Comparison of ENCODE assay signal across 19 mouse cellular contexts in genomic region chr2:31244216-31244615, GRCm38 (mm10). TPM values are rescaled to one million over a fixed set of nuclear protein-coding genes. Genes with fewer than 3 reads are reported as not detected.
A peak's percentile ranks its signal among the peaks of the same experiment; 100 is the strongest.
DNase-seq lines count a peak whose midpoint lies in the region; ATAC-seq and TF ChIP-seq lines count a peak whose summit lies in the region.
"Had no signal": no experiment of that assay in that cellular context is flagged by ENCODE, and none has a peak within 500 bp of the region (broad histone marks: within the 10 kb centered on the region; RNA-seq: fewer than 3 reads in every experiment).

No protein-coding gene starts in this region.

- H3K9me3 ChIP-seq in embryonic facial prominence, embryonic 13.5 days, result no peaks in the 10 kb centered on the region
- no peaks in the 10 kb centered on the region for H3K9me3 ChIP-seq in embryonic facial prominence, embryonic 10.5 days
- H3K9me3 ChIP-seq in hindbrain, postnatal 0 days (ENCODE audit: low read length), result no peaks in the 10 kb centered on the region
- H3K9me3 ChIP-seq in hindbrain, embryonic 11.5 days (ENCODE audit: control insufficient read depth, low read length), result no peaks in the 10 kb centered on the region
- H3K9me3 ChIP-seq in neural tube, embryonic 15.5 days (replicated peaks), result no peaks in the 10 kb centered on the region
- H3K9me3 ChIP-seq: liver, embryonic 15.5 days; neural tube, embryonic 12.5 days had no signal

- no peak for ATAC-seq in embryonic facial prominence, embryonic 13.5 days (ENCODE audit: insufficient number of reproducible peaks, insufficient read depth, low FRiP score, low TSS enrichment, low read depth)
- no peak for ATAC-seq in hindbrain, postnatal 0 days
- ATAC-seq in hindbrain, embryonic 11.5 days (ENCODE audit: low FRiP score), result no peak
- ATAC-seq in neural tube, embryonic 15.5 days (ENCODE audit: low FRiP score), result no peak
- ATAC-seq: forebrain, postnatal 0 days had no signal

- H3K4me3 ChIP-seq in embryonic facial prominence, embryonic 13.5 days, result no peak overlapping the region
- no peak overlapping the region for H3K4me3 ChIP-seq in embryonic facial prominence, embryonic 10.5 days
- no peak overlapping the region for H3K4me3 ChIP-seq in hindbrain, postnatal 0 days (ENCODE audit: low read length)
- no peak overlapping the region for H3K4me3 ChIP-seq in hindbrain, embryonic 11.5 days (ENCODE audit: low read depth, low read length)
- H3K4me3 ChIP-seq in neural tube, embryonic 15.5 days (replicated peaks), result no peak overlapping the region
- no peak overlapping the region for H3K4me3 ChIP-seq in small intestine, adult 2 months (ENCODE audit: low read depth, low read length)
- H3K4me3 ChIP-seq: liver, embryonic 15.5 days; neural tube, embryonic 12.5 days had no signal

- TF ChIP-seq CTCF in hindbrain, postnatal 0 days (IDR thresholded peaks at IDR 0.05; ENCODE audit: low read depth), result no peak
- TF ChIP-seq CTCF in small intestine, adult 2 months (IDR thresholded peaks at IDR 0.05; ENCODE audit: extremely low read depth, insufficient read length, insufficient replicate concordance, low read depth, low read length), result no peak

- H3K4me2 ChIP-seq in embryonic facial prominence, embryonic 13.5 days, result peak overlapping the region; percentile 96; the same call in 1 of the 2 replicates
- 0 out of 2 replicates have a peak overlapping the region, but pooled peaks have one; percentile 86 for H3K4me2 ChIP-seq in hindbrain, postnatal 0 days (ENCODE audit: low read depth, low read length)
- H3K4me2 ChIP-seq in hindbrain, embryonic 11.5 days (replicated peaks; ENCODE audit: low read depth, low read length), result no peak overlapping the region
- H3K4me2 ChIP-seq in neural tube, embryonic 15.5 days, result 0 out of 2 replicates have a peak overlapping the region, but pooled peaks have one; percentile 84
- H3K4me2 ChIP-seq: liver, embryonic 15.5 days had no signal

- no peak overlapping the region for H3K9ac ChIP-seq in embryonic facial prominence, embryonic 13.5 days
- no peak overlapping the region for H3K9ac ChIP-seq in hindbrain, postnatal 0 days (replicated peaks; ENCODE audit: low read length)
- H3K9ac ChIP-seq in hindbrain, embryonic 11.5 days (ENCODE audit: low read depth, low read length), result no peak overlapping the region
- no peak overlapping the region for H3K9ac ChIP-seq in neural tube, embryonic 15.5 days (replicated peaks)
- H3K9ac ChIP-seq: liver, embryonic 15.5 days; neural tube, embryonic 12.5 days had no signal

- DNase-seq in embryonic facial prominence, embryonic 10.5 days (ENCODE audit: low spot score), result no peak
- DNase-seq in hindbrain, postnatal 0 days (ENCODE audit: low spot score), result peak; percentile 30
- no peak for DNase-seq in hindbrain, embryonic 11.5 days (ENCODE audit: low spot score)
- DNase-seq in neural tube, embryonic 10.5 days (ENCODE audit: extremely low spot score, low spot score), result no peak
- no peak for DNase-seq in adrenal gland, postnatal 14 days
- DNase-seq: adrenal gland, postnatal 36 days; B cell, adult 2 months; embryo, embryonic 11 days; forebrain, postnatal 0 days; kidney, adult 8-10 months; lung, postnatal 14 days; right cerebral cortex, postnatal 25 days; thymus, postnatal 14 days had no signal

- 0 out of 2 replicates have a peak, but pooled peaks cover 3% of the 10 kb centered on the region for H3K36me3 ChIP-seq in embryonic facial prominence, embryonic 13.5 days
- H3K36me3 ChIP-seq in embryonic facial prominence, embryonic 10.5 days (replicated peaks), result peaks cover 17% of the 10 kb centered on the region
- H3K36me3 ChIP-seq in hindbrain, postnatal 0 days (ENCODE audit: insufficient read depth, low read length), result no peaks in the 10 kb centered on the region
- no peaks in the 10 kb centered on the region for H3K36me3 ChIP-seq in hindbrain, embryonic 11.5 days (ENCODE audit: control insufficient read depth, insufficient read depth, low read length)
- 0 out of 2 replicates have a peak, but pooled peaks cover 3% of the 10 kb centered on the region for H3K36me3 ChIP-seq in neural tube, embryonic 15.5 days
- no peaks in the 10 kb centered on the region for H3K36me3 ChIP-seq in small intestine, adult 2 months (ENCODE audit: control insufficient read depth, insufficient read depth, low read length)
- H3K36me3 ChIP-seq: liver, embryonic 15.5 days had no signal

- H3K27ac ChIP-seq in embryonic facial prominence, embryonic 13.5 days, result no peak overlapping the region
- no peak overlapping the region; the same call in 1 of the 2 replicates for H3K27ac ChIP-seq in embryonic facial prominence, embryonic 10.5 days (replicated peaks)
- no peak overlapping the region for H3K27ac ChIP-seq in hindbrain, postnatal 0 days
- H3K27ac ChIP-seq in hindbrain, embryonic 11.5 days (ENCODE audit: low read depth, low read length), result no peak overlapping the region
- H3K27ac ChIP-seq in neural tube, embryonic 15.5 days (replicated peaks), result no peak overlapping the region
- H3K27ac ChIP-seq in small intestine, adult 2 months (ENCODE audit: insufficient read depth, low read depth, low read length), result no peak overlapping the region
- H3K27ac ChIP-seq: liver, embryonic 15.5 days; neural tube, embryonic 12.5 days; stomach, postnatal 0 days had no signal

- 60% methylated on average over 8 of the region's 8 CpGs for WGBS in embryonic facial prominence, embryonic 13.5 days
- WGBS in embryonic facial prominence, embryonic 10.5 days, result 82% methylated on average over 8 of the region's 8 CpGs
- 70% methylated on average over 8 of the region's 8 CpGs for WGBS in hindbrain, postnatal 0 days
- 83% methylated on average over 8 of the region's 8 CpGs for WGBS in hindbrain, embryonic 11.5 days
- 73% methylated on average over 8 of the region's 8 CpGs for WGBS in neural tube, embryonic 15.5 days
- 54% methylated on average over 8 of the region's 8 CpGs for WGBS in small intestine, adult 2 months

- no peaks in the 10 kb centered on the region for H3K27me3 ChIP-seq in embryonic facial prominence, embryonic 13.5 days
- H3K27me3 ChIP-seq in embryonic facial prominence, embryonic 10.5 days (replicated peaks; ENCODE audit: low read depth, poor library complexity, severe bottlenecking), result peaks cover 39% of the 10 kb centered on the region
- H3K27me3 ChIP-seq in hindbrain, postnatal 0 days (ENCODE audit: insufficient read depth, low read length), result no peaks in the 10 kb centered on the region
- H3K27me3 ChIP-seq in hindbrain, embryonic 11.5 days (ENCODE audit: control insufficient read depth, insufficient read depth, low read length), result no peaks in the 10 kb centered on the region; the same call in 1 of the 2 replicates
- peaks cover 4% of the 10 kb centered on the region; the same call in 1 of the 2 replicates for H3K27me3 ChIP-seq in neural tube, embryonic 15.5 days (replicated peaks)
- H3K27me3 ChIP-seq in small intestine, adult 2 months (ENCODE audit: control insufficient read depth, insufficient read depth, low read length), result peaks cover 30% of the 10 kb centered on the region

- H3K4me1 ChIP-seq in embryonic facial prominence, embryonic 13.5 days, result peaks cover 45% of the 10 kb centered on the region
- H3K4me1 ChIP-seq in embryonic facial prominence, embryonic 10.5 days, result peaks cover 69% of the 10 kb centered on the region
- H3K4me1 ChIP-seq in hindbrain, postnatal 0 days (ENCODE audit: insufficient read depth, low read length), result peaks cover 22% of the 10 kb centered on the region
- H3K4me1 ChIP-seq in hindbrain, embryonic 11.5 days (replicated peaks; ENCODE audit: control insufficient read depth, insufficient read depth, low read length), result peaks cover 6% of the 10 kb centered on the region
- peaks cover 47% of the 10 kb centered on the region for H3K4me1 ChIP-seq in neural tube, embryonic 15.5 days
- peaks cover 5% of the 10 kb centered on the region; the same call in 1 of the 2 replicates for H3K4me1 ChIP-seq in small intestine, adult 2 months (ENCODE audit: control insufficient read depth, insufficient read depth, insufficient read length, low read length)

- 0 out of 2 replicates have a peak, but pooled peaks have one; percentile 24 for TF ChIP-seq POLR2A in small intestine, adult 2 months (IDR thresholded peaks at IDR 0.05; ENCODE audit: low read depth, low read length)

RNA-seq across cellular contexts. Expression of gene Ncs1, which starts 1.4 kb away (rescaled TPM):
- 45.7 and 47.9 TPM in 2 replicates for polyA plus RNA-seq in embryonic facial prominence, embryonic 13.5 days (2015; fragmentation: Nextera tagmentation; extraction: Ambion mirVana)
- polyA plus RNA-seq in embryonic facial prominence, embryonic 10.5 days (2016; fragmentation: Nextera tagmentation; extraction: Ambion mirVana), result 66.0 and 66.5 TPM in 2 replicates
- total RNA-seq in hindbrain, postnatal 0 days (2014; rRNA removed), result 185 and 190 TPM in 2 replicates
- 162 and 167 TPM in 2 replicates for polyA plus RNA-seq in hindbrain, postnatal 0 days (2015; fragmentation: Nextera tagmentation; extraction: Ambion mirVana)
- 70.5 and 76.5 TPM in 2 replicates for polyA plus RNA-seq in hindbrain, embryonic 11.5 days (2014; fragmentation: Nextera tagmentation; extraction: Ambion mirVana)
- polyA plus RNA-seq in neural tube, embryonic 15.5 days (2015; fragmentation: Nextera tagmentation; extraction: Ambion mirVana), result 145 and 179 TPM in 2 replicates
- 0.75 and 0.95 TPM in 2 replicates for polyA plus RNA-seq in small intestine, adult 2 months (2012; rRNA removed)
- total RNA-seq in adrenal gland, postnatal 14 days (2021), result 3.4 and 4.2 TPM in 2 replicates

Comparison
In these comparisons a context has a peak if more than half of its experiments do, and no peak if none do; other contexts are left out.
1. RNA of gene Ncs1, which starts 1.4 kb away (polyA plus RNA-seq): 145 to 179 TPM in neural tube, embryonic 15.5 days, 162 to 167 TPM in hindbrain, postnatal 0 days, 70.5 to 76.5 TPM in hindbrain, embryonic 11.5 days, 66.0 to 66.5 TPM in embryonic facial prominence, embryonic 10.5 days and 45.7 to 47.9 TPM in embryonic facial prominence, embryonic 13.5 days; 0.75 to 0.95 TPM in small intestine, adult 2 months; every median in the first group is over 10 times any median in the second.